Mouse (Mus musculus) kidney, postnatal 25 days (tissue): ENCODE measurements around the gene Cbx1.
"Not testable (repeated sequence)": the region's sequence is repeated elsewhere in the genome, so short reads cannot be mapped to it uniquely, and the experiment has no call there.

ENCODE experiments used
- DNase-seq, 2 experiments: peaks; one replicate each; pipeline ENCODE4 v3.0.0; 2021; ENCODE audit warnings: mixed read lengths in 2 of 2

Cbx1 gene

GRCm38 (mm10) chr11:96775665-96776064, 13.3 kb upstream of the Cbx1 start:
- DNase-seq: no peak

- DNase-seq: no peak
These were observed 12.9 kb upstream of the Cbx1 start for GRCm38 (mm10) chr11:96776068-96776467.

GRCm38 (mm10) chr11:96776968-96777962, 11.7 kb upstream of the Cbx1 start, which contains the start of gene Snx11:
Gene Snx11 (minus strand): TSS chr11:96777559.
- DNase-seq: peak; percentile 99 to 100

GRCm38 (mm10) chr11:96778061-96778627, 10.8 kb upstream of the Cbx1 start:
- DNase-seq: not testable (repeated sequence)

GRCm38 (mm10) chr11:96780306-96780705, 8.6 kb upstream of the Cbx1 start:
- no peak for DNase-seq

GRCm38 (mm10) chr11:96781425-96781824, 7.5 kb upstream of the Cbx1 start:
- no peak for DNase-seq

- DNase-seq: peak; percentile 81 to 88
These were observed 4.1 kb upstream of the Cbx1 start for GRCm38 (mm10) chr11:96784847-96785246.

GRCm38 (mm10) chr11:96786731-96787450, 2.0 kb upstream of the Cbx1 start:
- DNase-seq: no peak

- no peak for DNase-seq
These were observed 1.1 kb downstream of the Cbx1 start for GRCm38 (mm10) chr11:96789990-96790389.

- DNase-seq: no peak
These were observed 1.8 kb downstream of the Cbx1 start for GRCm38 (mm10) chr11:96790681-96791080.

- no peak for DNase-seq
These were observed 6.6 kb downstream of the Cbx1 start for GRCm38 (mm10) chr11:96795491-96795890.

- no peak for DNase-seq
These were observed 7.2 kb downstream of the Cbx1 start for GRCm38 (mm10) chr11:96796081-96796480.

GRCm38 (mm10) chr11:96796586-96796985, 7.7 kb downstream of the Cbx1 start:
- DNase-seq: peak in 1 of 2 experiments; percentile 19

GRCm38 (mm10) chr11:96799511-96799910, 10.6 kb downstream of the Cbx1 start:
- no peak for DNase-seq

GRCm38 (mm10) chr11:96805606-96806005, 16.7 kb downstream of the Cbx1 start:
- no peak for DNase-seq

- no peak for DNase-seq
These were observed 19.1 kb downstream of the Cbx1 start for GRCm38 (mm10) chr11:96808066-96808465.

GRCm38 (mm10) chr11:96809562-96810235, 20.8 kb downstream of the Cbx1 start:
- no peak for DNase-seq

- not testable (repeated sequence) for DNase-seq
These were observed 22.3 kb downstream of the Cbx1 start for GRCm38 (mm10) chr11:96811188-96811587.

- no peak for DNase-seq
These were observed 24.5 kb downstream of the Cbx1 start for GRCm38 (mm10) chr11:96813455-96813854.

- no peak for DNase-seq
These were observed 25.0 kb downstream of the Cbx1 start for GRCm38 (mm10) chr11:96813920-96814319.

GRCm38 (mm10) chr11:96814443-96814842, 25.5 kb downstream of the Cbx1 start:
- DNase-seq: no peak

GRCm38 (mm10) chr11:96815895-96816294, 27.0 kb downstream of the Cbx1 start:
- no peak for DNase-seq

- DNase-seq: no peak
These were observed 27.6 kb downstream of the Cbx1 start for GRCm38 (mm10) chr11:96816494-96816893.
